Mouse (Mus musculus) c-Kit-negative CD71-positive TER-119-positive erythroid progenitor cells, embryonic 14.5 days (primary cell): ENCODE data around the gene Scgb1c1.
"Not testable (repeated sequence)": the region's sequence is repeated elsewhere in the genome, so short reads cannot be mapped to it uniquely, and the experiment has no call there.

Experiments
- DNase-seq: peaks from one replicate; pipeline ENCODE4 v3.0.0-alpha.2; 2013; ENCODE audit warnings: low read depth, low spot score

Scgb1c1 gene

GRCm38 (mm10) chr7:140880865-140881515, 35.6 kb downstream of the Scgb1c1 start:
- DNase-seq, result no peak

GRCm38 (mm10) chr7:140881696-140882468, 36.5 kb downstream of the Scgb1c1 start, which contains the start of the genes Psmd13 and Sirt3:
Gene Psmd13 (plus strand): TSS chr7:140881968.
Gene Sirt3 (minus strand): TSS chr7:140882309.
- DNase-seq, result peak; percentile 95

- DNase-seq, result no peak
Observed at GRCm38 (mm10) chr7:140882469-140882803, 37.1 kb downstream of the Scgb1c1 start.

GRCm38 (mm10) chr7:140890636-140891035, 45.3 kb downstream of the Scgb1c1 start:
- DNase-seq, result not testable (repeated sequence)

DNA sequence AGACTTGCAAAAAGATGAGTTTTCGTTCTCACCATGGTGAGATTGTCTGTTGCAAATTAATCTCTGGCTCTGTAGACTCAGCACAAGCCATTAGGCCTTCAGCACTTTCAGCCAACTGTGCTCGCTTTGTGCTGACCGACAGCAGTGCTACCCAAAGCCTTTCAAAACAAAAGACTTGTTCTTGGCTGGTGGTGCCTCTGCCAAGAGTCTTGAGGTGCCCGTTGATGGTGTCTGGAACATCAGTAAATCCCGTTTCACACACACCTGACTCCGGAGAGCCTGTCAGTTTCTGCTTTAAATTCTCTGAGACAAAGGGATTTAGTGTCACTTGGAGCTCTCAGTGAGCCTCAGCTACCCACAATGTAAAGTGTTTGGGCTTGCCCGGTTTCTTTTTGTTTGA, 48.7 kb downstream of the Scgb1c1 start:
- no peak for DNase-seq

DNA sequence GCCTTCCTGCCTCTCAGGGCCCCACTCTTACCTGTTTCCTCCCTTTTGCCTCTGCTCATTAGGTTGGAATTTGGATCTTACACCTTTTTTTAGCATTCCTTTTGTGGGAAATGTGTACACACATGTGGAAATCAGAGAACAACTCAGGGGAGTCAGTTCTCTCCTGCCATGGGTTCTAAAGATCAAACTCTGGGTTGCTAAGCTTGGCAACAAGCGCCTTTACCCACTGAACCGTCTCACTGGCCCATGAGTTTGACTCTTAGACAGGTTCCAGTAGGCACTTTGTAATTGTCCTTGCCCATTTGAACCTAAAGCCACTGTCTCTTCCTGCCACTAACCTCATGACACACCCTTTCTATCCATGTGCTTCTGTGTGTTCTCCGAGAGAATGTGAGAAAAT, 49.3 kb downstream of the Scgb1c1 start:
- no peak for DNase-seq
